Mouse (Mus musculus) liver, postnatal 0 days (tissue): ENCODE measurements at regions not wholly inside any gene's neighbourhood (a gene's known extent, or its start where the extent isn't known, plus 50 kb on each side); places are given as distances from the start of the nearest gene placed in this dataset.

Experiments used
- ATAC-seq: fragments of 200-750 bp; cut with Nextera tagmentation; 2 replicates; pipeline ENCODE4 v1.8.0; 2017; ENCODE audit warnings: mild to moderate bottlenecking, moderate library complexity
- DNase-seq: peaks from one replicate; pipeline ENCODE4 v3.0.0-alpha.2; 2016
- H3K27ac ChIP-seq: fragments of 300-500 bp; sonication (generic); 2 replicates; pipeline ENCODE4 v1.5.1; 2014; ENCODE audit warnings: antibody characterized with exemption, moderate library complexity, mild to moderate bottlenecking, low read depth
- H3K27me3 ChIP-seq: fragments of 300-500 bp; sonication (generic); 2 replicates; pipeline ENCODE4 v1.6.1; 2014; ENCODE audit warnings: low read length, control low read depth, mixed read lengths; ENCODE audit not compliant: insufficient read depth
- H3K36me3 ChIP-seq: fragments of 300-500 bp; sonication (generic); replicated peaks from 2 replicates; pipeline ENCODE4 v1.6.1; 2014; ENCODE audit warnings: mild to moderate bottlenecking, control low read depth, low read length, moderate library complexity, mixed read lengths; ENCODE audit not compliant: insufficient read depth
- H3K4me1 ChIP-seq: fragments of 300-500 bp; sonication (generic); 2 replicates; pipeline ENCODE4 v1.6.1; 2014; ENCODE audit warnings: antibody characterized with exemption, mild to moderate bottlenecking, control low read depth; ENCODE audit not compliant: insufficient read depth
- H3K4me2 ChIP-seq: fragments of 300-500 bp; sonication (generic); 2 replicates; pipeline ENCODE4 v1.6.1; 2014; ENCODE audit warnings: low read depth, mild to moderate bottlenecking, low read length, moderate library complexity, mixed read lengths
- H3K4me3 ChIP-seq: fragments of 300-500 bp; sonication (generic); 2 replicates; pipeline ENCODE4 v1.5.1; 2014; ENCODE audit warnings: low read depth, low read length
- H3K9ac ChIP-seq: fragments of 300-500 bp; sonication (generic); replicated peaks from 2 replicates; pipeline ENCODE4 v1.6.1; 2014; ENCODE audit warnings: mild to moderate bottlenecking, moderate library complexity
- H3K9me3 ChIP-seq: fragments of 300-500 bp; sonication (generic); 2 replicates; pipeline ENCODE4 v1.6.1; 2016; ENCODE audit warnings: mild to moderate bottlenecking, control low read depth, low read length, mixed read lengths
- CTCF ChIP-seq: sonication (generic); IDR thresholded peaks from 2 replicates; pipeline ENCODE4 v1.5.1; 2016; ENCODE audit warnings: antibody characterized with exemption, low read depth
- EP300 ChIP-seq: IDR thresholded peaks from 2 replicates; pipeline ENCODE4 v1.6.1; 2016; ENCODE audit warnings: antibody characterized with exemption, low read depth, mild to moderate bottlenecking
- WGBS: fragments of 180-500 bp; shearing (Covaris S2); extraction: QIAGEN DNeasy Blood & Tissue Kit; methylation state at CpG from one replicate; pipeline ENCODE4 v1.1.7; 2014; ENCODE audit not compliant: insufficient replicate concordance; 5-methylcytosine and 5-hydroxymethylcytosine counted together

GRCm38 (mm10) chr13:73207931-73208448 is 52.3 kb upstream of the Irx4 start:
- no peak overlapping the region for H3K4me2 ChIP-seq
- no peak overlapping the region for H3K9ac ChIP-seq
- H3K4me1 ChIP-seq = no peaks in the 10 kb centered on the region
- DNase-seq (no peak), ATAC-seq (no peak)
- H3K36me3 ChIP-seq = no peaks in the 10 kb centered on the region
- TF ChIP-seq EP300 (no peak), CTCF (no peak)
- 83% methylated on average over 3 of the region's 3 CpGs for WGBS
- H3K4me3 ChIP-seq = no peak overlapping the region
- peaks cover 9% of the 10 kb centered on the region for H3K9me3 ChIP-seq
- H3K27me3 ChIP-seq = no peaks in the 10 kb centered on the region
- no peak overlapping the region for H3K27ac ChIP-seq
